Mouse (Mus musculus) intestine, embryonic 16.5 days (tissue): Measurements from ENCODE around the gene Hjurp. TPM values are rescaled to one million over a fixed set of nuclear protein-coding genes. Genes with fewer than 3 reads are reported as not detected.
A peak's percentile ranks its signal among the peaks of the same experiment; 100 is the strongest.

Experiments used
- ATAC-seq: fragments of 200-750 bp; cut with Nextera tagmentation; 2 replicates; pipeline ENCODE4 v1.8.0; 2017; ENCODE audit warnings: moderate TSS enrichment, moderate library complexity
- H3K27ac ChIP-seq: fragments of 300-500 bp; sonication (generic); 2 replicates; pipeline ENCODE4 v1.5.1; 2014; ENCODE audit warnings: mild to moderate bottlenecking, low read length
- H3K27me3 ChIP-seq: fragments of 300-500 bp; sonication (generic); replicated peaks from 2 replicates; pipeline ENCODE4 v1.6.1; 2014; ENCODE audit warnings: low read length, control low read depth, mixed read lengths; ENCODE audit not compliant: control insufficient read depth, insufficient read depth
- H3K36me3 ChIP-seq: fragments of 300-500 bp; sonication (generic); 2 replicates; pipeline ENCODE4 v1.6.1; 2014; ENCODE audit warnings: low read length, control low read depth; ENCODE audit not compliant: control insufficient read depth, insufficient read depth
- H3K4me1 ChIP-seq: fragments of 300-500 bp; sonication (generic); 2 replicates; pipeline ENCODE4 v1.6.1; 2014; ENCODE audit warnings: low read length, control low read depth, mixed read lengths; ENCODE audit not compliant: control insufficient read depth, insufficient read depth
- H3K4me2 ChIP-seq: fragments of 300-500 bp; sonication (generic); 2 replicates; pipeline ENCODE4 v1.6.1; 2014; ENCODE audit warnings: low read depth, low read length, control low read depth
- H3K4me3 ChIP-seq: fragments of 300-500 bp; sonication (generic); 2 replicates; pipeline ENCODE4 v1.5.1; 2014; ENCODE audit warnings: mild to moderate bottlenecking, low read length
- H3K9ac ChIP-seq: fragments of 300-500 bp; sonication (generic); 2 replicates; pipeline ENCODE4 v1.6.1; 2014; ENCODE audit warnings: low read depth, low read length
- H3K9me3 ChIP-seq: fragments of 300-500 bp; sonication (generic); 2 replicates; pipeline ENCODE4 v1.6.1; 2016; ENCODE audit warnings: low read length, control low read depth; ENCODE audit not compliant: control insufficient read depth
- WGBS: fragments of 180-500 bp; shearing (Covaris S2); extraction: QIAGEN DNeasy Blood & Tissue Kit; methylation state at CpG from one replicate; pipeline ENCODE4 v1.1.7; 2014; 5-methylcytosine and 5-hydroxymethylcytosine counted together
- polyA plus RNA-seq: library from polyadenylated mRNA; unstranded; fragments of >200 nt; fragmentation: Nextera tagmentation; extraction: Ambion mirVana; gene quantifications from 2 replicates; pipeline ENCODE4 v1.2.1, GENCODE M21; 2015

Hjurp gene
- polyA plus RNA-seq, 1 experiment from 2014 or later: 141 TPM

DNA sequence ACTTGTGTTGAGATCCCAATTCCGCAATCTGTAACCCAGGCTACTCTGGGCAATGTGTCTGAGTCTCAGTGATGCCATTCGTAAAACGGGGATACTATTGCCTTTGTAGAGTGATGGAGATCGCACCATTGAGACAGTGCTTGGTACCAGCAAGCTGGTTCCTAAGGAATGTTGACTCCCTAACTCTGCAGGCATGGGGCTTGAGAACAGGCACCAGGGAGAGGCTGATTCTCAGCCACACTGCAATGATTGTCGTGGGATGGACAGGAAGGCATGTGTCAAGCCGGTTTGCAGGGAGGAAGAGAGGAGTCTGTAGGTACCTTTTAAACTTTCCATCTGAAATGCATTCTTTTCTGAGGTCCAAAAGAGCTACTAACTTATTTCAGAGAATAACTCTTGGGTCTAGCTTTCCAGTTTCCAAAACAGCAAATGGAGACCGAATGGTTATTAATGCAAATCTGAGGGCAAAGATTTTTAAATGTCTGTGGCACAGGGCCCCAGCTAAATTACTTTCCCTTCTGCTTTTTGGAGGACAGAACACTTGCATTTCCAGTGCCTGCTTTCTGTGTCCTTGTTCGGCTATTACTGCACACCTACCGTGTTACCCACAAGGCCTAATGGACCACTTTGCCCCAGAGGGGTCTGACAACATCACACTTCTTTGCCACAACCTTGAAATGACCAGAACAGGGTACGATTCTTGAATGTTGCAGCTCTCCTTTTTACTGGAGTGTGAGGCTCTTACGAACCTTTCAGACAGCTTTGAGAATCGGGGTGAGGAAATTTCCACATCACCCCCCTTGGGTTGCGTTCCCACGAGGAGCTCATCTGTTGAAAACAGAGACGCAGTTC is 6.2 kb upstream of the Hjurp start:
- Histone ChIP-seq H3K4me3 (no peak overlapping the region), H3K27ac (no peak overlapping the region), H3K36me3 (no peaks in the 10 kb centered on the region), H3K4me1 (peaks cover 4% of the 10 kb centered on the region; the same call in 1 of the 2 replicates), H3K4me2 (no peak overlapping the region), H3K9ac (no peak overlapping the region), H3K27me3 (no peaks in the 10 kb centered on the region), H3K9me3 (peaks cover 24% of the 10 kb centered on the region)
- 79% methylated on average over 15 of the region's 15 CpGs for WGBS
- ATAC-seq: no peak

DNA sequence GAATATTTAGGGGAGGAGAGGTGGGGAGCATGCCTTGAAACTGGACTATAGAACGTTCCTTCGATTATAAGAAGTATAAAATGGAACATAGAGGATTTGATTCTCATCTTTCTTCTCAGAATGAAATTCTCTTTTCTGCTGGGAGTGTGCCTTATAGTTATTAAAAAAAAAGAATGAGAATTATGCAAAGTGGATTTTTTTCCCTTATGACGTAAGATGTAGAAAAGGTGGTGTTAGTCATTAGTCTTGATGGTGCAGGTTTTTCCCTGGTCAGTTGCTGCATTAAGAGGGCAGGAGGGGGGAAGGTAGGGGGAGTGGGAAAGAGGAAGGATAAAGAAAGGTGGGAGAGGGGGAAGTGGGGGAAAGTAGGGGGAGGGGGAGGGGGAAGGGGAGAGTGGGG is 4.9 kb upstream of the Hjurp start:
- H3K4me1 ChIP-seq: peaks cover 13% of the 10 kb centered on the region
- no peak for ATAC-seq
- H3K9me3 ChIP-seq: peaks cover 19% of the 10 kb centered on the region
- no peak overlapping the region for H3K4me2 ChIP-seq
- H3K27me3 ChIP-seq: no peaks in the 10 kb centered on the region
- 62% methylated on average over 3 of the region's 3 CpGs for WGBS
- no peak overlapping the region for H3K4me3 ChIP-seq
- no peak overlapping the region for H3K27ac ChIP-seq
- H3K36me3 ChIP-seq: no peaks in the 10 kb centered on the region
- H3K9ac ChIP-seq: no peak overlapping the region

DNA sequence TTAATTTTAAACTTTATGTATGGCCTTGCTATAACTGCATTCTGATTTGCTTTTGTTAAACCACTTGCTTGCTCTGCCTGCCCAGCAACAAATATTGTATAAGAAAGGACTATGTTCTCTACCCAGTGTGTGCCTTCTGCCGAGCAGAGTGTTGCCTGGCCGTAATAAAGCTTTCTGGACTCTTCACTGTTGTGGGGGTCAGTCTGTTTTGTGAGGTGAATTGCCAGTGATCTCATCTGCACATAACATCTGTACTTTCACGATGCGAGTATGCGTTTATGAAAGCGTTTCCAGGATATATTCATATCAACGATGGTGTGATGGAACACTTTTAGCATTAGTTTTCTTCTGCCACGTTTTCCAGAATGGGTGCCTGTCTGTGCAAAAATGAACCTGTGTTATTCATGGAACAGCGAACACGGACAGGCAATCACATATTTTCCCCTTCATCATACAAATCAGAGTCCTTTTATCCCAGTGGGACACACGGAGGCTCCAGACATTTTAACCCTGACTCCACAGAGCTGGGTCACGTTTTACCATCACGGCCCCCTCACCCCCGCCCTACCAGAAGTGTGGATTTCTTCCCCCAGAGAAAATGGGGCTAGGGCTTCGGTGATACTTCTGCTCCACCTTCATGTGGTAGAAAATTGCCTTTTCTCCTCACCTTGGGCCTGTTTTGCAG is 2.7 kb upstream of the Hjurp start:
- H3K4me2 ChIP-seq: peak overlapping the region; percentile 11

DNA sequence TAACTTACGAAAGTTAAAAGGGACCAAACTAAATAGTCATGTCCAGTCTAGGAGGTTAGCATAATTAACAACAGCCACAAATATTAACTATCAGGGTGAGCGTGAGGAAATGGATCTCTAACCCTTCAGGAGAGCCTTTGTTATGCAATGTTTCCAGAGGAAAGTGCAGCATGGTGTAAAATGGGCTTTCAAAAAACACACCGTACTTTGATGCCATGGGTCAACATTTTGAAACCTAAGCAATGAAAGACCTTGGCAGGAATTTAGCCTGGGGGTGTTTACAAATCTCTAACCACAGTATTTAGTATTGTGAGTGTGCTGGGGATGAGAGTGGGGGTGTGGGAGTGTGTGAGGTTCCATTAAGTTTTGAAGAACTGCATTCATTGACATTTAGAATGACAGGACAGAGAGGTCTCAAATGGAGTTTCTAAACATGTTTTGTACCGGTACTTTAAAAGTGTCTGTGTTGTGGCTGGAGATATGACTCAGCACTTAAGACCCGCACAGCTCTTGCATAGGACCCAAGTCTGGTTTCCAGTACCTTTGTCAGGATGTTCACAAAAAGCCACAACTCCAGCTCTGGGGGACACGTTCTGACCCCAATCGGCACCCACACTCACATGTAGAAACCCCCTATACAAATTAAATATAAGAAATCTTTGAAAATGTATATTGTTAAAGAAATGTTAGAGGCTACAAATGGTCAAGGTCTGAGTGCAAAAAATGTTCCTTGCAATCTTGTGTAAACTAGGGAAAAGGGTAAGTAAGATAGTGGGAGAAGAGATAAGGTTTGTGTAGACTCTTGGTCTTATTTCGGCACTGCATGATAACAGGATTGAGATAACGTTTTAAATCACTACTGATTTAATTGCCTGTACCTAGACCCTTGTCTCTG is 1.9 kb upstream of the Hjurp start:
- Histone ChIP-seq H3K9ac (no peak overlapping the region), H3K27ac (peak overlapping the region; percentile 58), H3K4me2 (peak overlapping the region; percentile 19), H3K4me3 (no peak overlapping the region), H3K9me3 (peaks cover 10% of the 10 kb centered on the region; the same call in 1 of the 2 replicates), H3K4me1 (peaks cover 32% of the 10 kb centered on the region), H3K27me3 (no peaks in the 10 kb centered on the region), H3K36me3 (peaks cover 7% of the 10 kb centered on the region; the same call in 1 of the 2 replicates)
- ATAC-seq: peak; percentile 67
- 48% methylated on average over 9 of the region's 9 CpGs for WGBS

More for the DNA sequence above, 2.7 kb upstream of the Hjurp start:
- peak overlapping the region; percentile 6; the same call in 1 of the 2 replicates for H3K9ac ChIP-seq
- 0 out of 2 replicates have a peak overlapping the region, but pooled peaks have one; percentile 0 for H3K4me3 ChIP-seq
- peaks cover 30% of the 10 kb centered on the region for H3K4me1 ChIP-seq
- ATAC-seq: peak; percentile 69
- H3K27me3 ChIP-seq: no peaks in the 10 kb centered on the region
- peaks cover 10% of the 10 kb centered on the region; the same call in 1 of the 2 replicates for H3K9me3 ChIP-seq
- H3K36me3 ChIP-seq: no peaks in the 10 kb centered on the region
- peak overlapping the region; percentile 59 for H3K27ac ChIP-seq
- 53% methylated on average over 15 of the region's 15 CpGs for WGBS

DNA sequence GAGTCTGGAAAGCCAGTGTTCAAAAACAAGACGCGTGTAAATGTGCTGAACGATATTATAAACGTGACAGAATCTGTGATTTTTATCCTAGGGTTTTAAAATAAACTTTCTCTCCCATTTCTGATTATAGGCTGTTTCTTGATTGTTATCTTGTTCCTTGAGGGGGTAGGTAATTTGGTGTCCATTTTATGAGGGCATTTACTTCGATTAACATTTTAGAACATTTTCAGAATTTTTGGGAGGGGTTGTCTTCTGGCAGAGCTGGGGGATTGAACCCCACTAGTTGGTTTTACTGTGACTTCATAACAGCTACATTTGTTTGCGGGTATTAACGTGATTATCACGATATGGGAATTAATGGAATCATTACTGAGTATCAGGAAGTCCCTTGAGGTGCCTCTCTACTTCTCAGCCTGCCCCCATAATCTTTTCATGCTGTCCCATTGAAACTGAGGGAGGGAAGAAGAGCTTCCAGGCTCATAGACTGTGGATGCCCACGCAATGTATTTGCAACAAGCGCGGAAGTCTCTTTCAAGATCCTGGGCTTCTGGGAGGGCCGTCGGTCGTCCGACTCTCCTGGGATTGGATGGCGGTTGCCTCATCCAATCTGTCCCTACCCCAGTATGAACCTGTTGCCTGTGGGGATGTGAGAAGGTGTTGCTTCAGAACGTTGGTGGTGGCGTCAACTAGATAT is 532 bp upstream of the Hjurp start:
- Histone ChIP-seq H3K4me1 (peaks cover 32% of the 10 kb centered on the region), H3K4me3 (peak overlapping the region; percentile 57), H3K4me2 (peak overlapping the region; percentile 62), H3K9me3 (peaks cover 3% of the 10 kb centered on the region; the same call in 1 of the 2 replicates), H3K27ac (peak overlapping the region; percentile 84; the same call in 1 of the 2 replicates), H3K36me3 (peaks cover 17% of the 10 kb centered on the region), H3K9ac (peak overlapping the region; percentile 79), H3K27me3 (no peaks in the 10 kb centered on the region)
- WGBS: 66% methylated on average over 18 of the region's 18 CpGs
- ATAC-seq: no peak

DNA sequence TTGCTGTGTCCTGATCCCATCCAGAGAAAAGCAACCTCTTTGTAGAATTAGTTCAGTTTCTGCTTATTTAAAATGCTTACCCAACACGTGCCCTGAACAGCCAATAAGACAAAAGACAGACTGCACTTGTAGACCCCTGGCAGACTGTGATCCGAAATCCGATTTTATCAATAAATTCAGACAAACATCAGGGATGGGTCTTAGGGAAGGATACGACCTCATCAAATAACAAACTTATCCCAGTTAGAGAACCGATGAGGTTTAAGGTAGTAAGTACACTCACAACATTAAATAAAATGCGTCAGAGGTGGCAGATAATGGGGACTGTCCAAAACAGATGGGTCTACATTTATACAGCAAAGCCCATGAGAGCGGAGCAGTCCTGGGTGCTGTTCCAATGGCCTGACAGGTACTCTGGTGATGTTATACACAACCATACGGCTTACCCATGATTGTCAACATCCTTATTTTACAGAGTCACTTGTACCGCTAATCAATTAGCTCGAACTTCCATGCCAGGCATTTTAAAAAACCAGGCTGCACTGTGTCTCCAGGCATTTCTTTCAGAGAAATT is 822 bp downstream of the Hjurp start:
- no peaks in the 10 kb centered on the region for H3K27me3 ChIP-seq
- peak overlapping the region; percentile 57 for H3K4me3 ChIP-seq
- H3K9me3 ChIP-seq: no peaks in the 10 kb centered on the region
- H3K4me1 ChIP-seq: peaks cover 32% of the 10 kb centered on the region
- H3K27ac ChIP-seq: peak overlapping the region; percentile 84
- peak; percentile 16 for ATAC-seq
- 18% methylated on average over 10 of the region's 10 CpGs for WGBS
- H3K4me2 ChIP-seq: peak overlapping the region; percentile 62
- H3K9ac ChIP-seq: peak overlapping the region; percentile 79
- H3K36me3 ChIP-seq: peaks cover 29% of the 10 kb centered on the region

DNA sequence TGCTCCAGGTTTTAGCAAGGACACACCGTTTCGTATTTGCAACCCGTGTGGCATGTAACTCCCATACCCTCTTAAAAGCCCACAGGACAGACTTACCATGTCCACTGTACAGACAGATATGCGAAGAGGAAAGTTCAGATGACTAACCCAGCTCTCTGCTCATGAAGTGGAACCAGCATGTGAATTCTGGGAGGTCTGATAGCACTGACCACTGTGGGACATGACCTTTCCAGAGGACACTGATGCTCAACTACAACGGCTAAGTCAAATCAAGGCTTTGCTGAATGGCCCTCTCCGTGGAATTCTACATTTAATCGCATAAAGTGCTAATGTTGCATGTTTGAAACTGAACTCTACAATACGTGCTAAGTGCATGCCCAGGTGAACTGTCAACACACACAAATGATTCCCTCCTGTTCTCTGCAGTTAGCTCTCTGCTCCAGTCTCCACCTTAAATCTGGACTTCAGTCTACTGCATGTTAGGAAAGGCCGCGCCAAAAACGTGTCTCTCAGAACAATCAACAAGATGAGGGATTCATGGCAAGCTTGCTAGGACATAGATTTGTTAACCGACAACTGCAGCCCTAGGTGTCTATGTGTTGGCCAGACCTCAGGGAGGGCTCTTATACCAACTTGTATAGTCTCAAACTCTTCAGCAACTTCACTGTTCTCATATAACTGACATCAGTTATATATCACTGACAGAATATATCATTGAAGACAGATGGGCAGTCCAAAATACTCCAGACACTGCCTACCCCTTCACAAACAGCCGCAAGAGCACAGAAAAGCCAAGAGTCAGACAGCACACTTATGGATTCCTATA is 1.5 kb downstream of the Hjurp start:
- ATAC-seq: no peak
- Histone ChIP-seq H3K4me2 (peak overlapping the region; percentile 62), H3K27me3 (no peaks in the 10 kb centered on the region), H3K4me1 (peaks cover 32% of the 10 kb centered on the region), H3K9ac (peak overlapping the region; percentile 79), H3K27ac (peak overlapping the region; percentile 84; the same call in 1 of the 2 replicates), H3K36me3 (peaks cover 33% of the 10 kb centered on the region), H3K9me3 (no peaks in the 10 kb centered on the region), H3K4me3 (peak overlapping the region; percentile 57)
- 61% methylated on average over 13 of the region's 13 CpGs for WGBS
